Comparison of ENCODE assay signal across 8 mouse cellular contexts in genomic region chr10:85388071-85388750, GRCm38 (mm10). TPM values are rescaled to one million over a fixed set of nuclear protein-coding genes. Genes with fewer than 3 reads are reported as not detected.
DNase-seq lines count a peak whose midpoint lies in the region; ATAC-seq and TF ChIP-seq lines count a peak whose summit lies in the region.

No protein-coding gene starts in this region.

- peak; percentile 28 for DNase-seq in lung, embryonic 14.5 days
- DNase-seq in lung, postnatal 25 days (ENCODE audit: low spot score) = no peak
- peak; percentile 26 for DNase-seq in forebrain, postnatal 0 days
- DNase-seq in kidney, adult 9 months = peak; percentile 18
- DNase-seq in lung, postnatal 14 days = peak; percentile 3
- peak; percentile 43 for DNase-seq in testis, postnatal 10 days (ENCODE audit: low spot score)
- DNase-seq in urinary bladder, postnatal 25 days (ENCODE audit: low spot score) = no peak

- ATAC-seq in lung, embryonic 14.5 days (ENCODE audit: insufficient read depth) = peak; percentile 6; the same call in 1 of the 2 replicates
- peak; percentile 8 for ATAC-seq in forebrain, postnatal 0 days

- no peaks in the 10 kb centered on the region for H3K4me1 ChIP-seq in lung, embryonic 14.5 days (ENCODE audit: insufficient read depth)
- H3K4me1 ChIP-seq in brown adipose tissue, adult 24 weeks (ENCODE audit: control insufficient read depth, insufficient read depth, insufficient read length, low read length) = peaks cover 3% of the 10 kb centered on the region; the same call in 1 of the 2 replicates
- H3K4me1 ChIP-seq in forebrain, postnatal 0 days (ENCODE audit: insufficient read depth) = 0 out of 2 replicates have a peak, but pooled peaks cover 3% of the 10 kb centered on the region

- H3K9ac ChIP-seq in lung, embryonic 14.5 days = peak overlapping the region; percentile 58
- peak overlapping the region; percentile 68 for H3K9ac ChIP-seq in forebrain, postnatal 0 days

- H3K4me3 ChIP-seq in lung, embryonic 14.5 days (ENCODE audit: low read depth, low read length) = peak overlapping the region; percentile 52
- H3K4me3 ChIP-seq in brown adipose tissue, adult 24 weeks (ENCODE audit: insufficient read depth, low read depth, low read length) = peak overlapping the region; percentile 78
- H3K4me3 ChIP-seq in forebrain, postnatal 0 days (ENCODE audit: low read depth, low read length) = peak overlapping the region; percentile 59

- no peaks in the 10 kb centered on the region for H3K9me3 ChIP-seq in lung, embryonic 14.5 days (ENCODE audit: low read depth, low read length)
- no peaks in the 10 kb centered on the region for H3K9me3 ChIP-seq in forebrain, postnatal 0 days (ENCODE audit: low read length)

- WGBS in lung, embryonic 14.5 days = 1% methylated on average over 50 of the region's 50 CpGs
- WGBS in forebrain, postnatal 0 days = 1% methylated on average over 46 of the region's 50 CpGs

- peak overlapping the region; percentile 99 for H3K4me2 ChIP-seq in lung, embryonic 14.5 days
- H3K4me2 ChIP-seq in forebrain, postnatal 0 days (ENCODE audit: low read depth) = peak overlapping the region; percentile 99

- H3K27ac ChIP-seq in lung, embryonic 14.5 days (ENCODE audit: low read depth) = no peak overlapping the region
- H3K27ac ChIP-seq in brown adipose tissue, adult 24 weeks (replicated peaks; ENCODE audit: low read depth, low read length) = no peak overlapping the region
- no peak overlapping the region for H3K27ac ChIP-seq in forebrain, postnatal 0 days (ENCODE audit: low read depth, low read length)

- TF ChIP-seq CTCF in lung, embryonic 14.5 days (IDR thresholded peaks at IDR 0.05; ENCODE audit: low read depth) = no peak
- no peak for TF ChIP-seq CTCF in forebrain, postnatal 0 days (IDR thresholded peaks at IDR 0.05; ENCODE audit: low read depth)

- peaks cover 24% of the 10 kb centered on the region; the same call in 1 of the 2 replicates for H3K27me3 ChIP-seq in lung, embryonic 14.5 days (ENCODE audit: insufficient read depth, low read length)
- H3K27me3 ChIP-seq in forebrain, postnatal 0 days (ENCODE audit: insufficient read depth, low read length) = no peaks in the 10 kb centered on the region

- H3K36me3 ChIP-seq in lung, embryonic 14.5 days (ENCODE audit: insufficient read depth) = no peaks in the 10 kb centered on the region
- no peaks in the 10 kb centered on the region for H3K36me3 ChIP-seq in forebrain, postnatal 0 days (ENCODE audit: insufficient read depth)

RNA-seq across cellular contexts. Expression of gene Btbd11, which starts 1.6 kb away (rescaled TPM):
- polyA plus RNA-seq in lung, embryonic 14.5 days (2014; fragmentation: Nextera tagmentation; extraction: Ambion mirVana) = 2.3 and 3.7 TPM in 2 replicates
- 0.58 and 1.9 TPM in 2 replicates for polyA plus RNA-seq in brown adipose tissue, adult 24 weeks (2012; ENCODE audit: insufficient read depth, insufficient read length, missing spikeins)
- 17.6 and 22.5 TPM in 2 replicates for total RNA-seq in forebrain, postnatal 0 days (2014; rRNA removed)
- 7.5 and 9.9 TPM in 2 replicates for polyA plus RNA-seq in forebrain, postnatal 0 days (2015; fragmentation: Nextera tagmentation; extraction: Ambion mirVana)

Comparison
In these comparisons a context has a peak if more than half of its experiments do, and no peak if none do; other contexts are left out.
1. DNase-seq: peak in lung, embryonic 14.5 days (single experiment), forebrain, postnatal 0 days (single experiment), kidney, adult 9 months (single experiment), lung, postnatal 14 days (single experiment) and testis, postnatal 10 days (single experiment); none in lung, postnatal 25 days (single experiment) and urinary bladder, postnatal 25 days (single experiment).
2. Peak in every context shown above with its lines, with median percentiles within 50 percentile points of each other: H3K4me3 ChIP-seq.